Mouse (Mus musculus) bone marrow, adult 2 months (tissue): Measurements from ENCODE around the gene Trem3.

Experiments used
- CTCF ChIP-seq: fragments of 200-500 bp; IDR thresholded peaks from 2 replicates; pipeline ENCODE4 v1.5.1; 2011; ENCODE audit warnings: low read length, control low read depth; ENCODE audit not compliant: control insufficient read depth, insufficient read depth
- POLR2A ChIP-seq: fragments of 200-500 bp; IDR thresholded peaks from 2 replicates; pipeline ENCODE4 v1.6.1; 2011; ENCODE audit warnings: low read depth, mild to moderate bottlenecking, control low read depth, low read length, borderline replicate concordance; ENCODE audit not compliant: control insufficient read depth

GRCm38 (mm10) chr17:48232518-48232917 is 15.1 kb upstream of the Trem3 start, which contains the start of gene Trem1:
- TF ChIP-seq POLR2A: no peak
- TF ChIP-seq CTCF: no peak
